ENCODE assay signal across 26 mouse cellular contexts in the genomic region with DNA sequence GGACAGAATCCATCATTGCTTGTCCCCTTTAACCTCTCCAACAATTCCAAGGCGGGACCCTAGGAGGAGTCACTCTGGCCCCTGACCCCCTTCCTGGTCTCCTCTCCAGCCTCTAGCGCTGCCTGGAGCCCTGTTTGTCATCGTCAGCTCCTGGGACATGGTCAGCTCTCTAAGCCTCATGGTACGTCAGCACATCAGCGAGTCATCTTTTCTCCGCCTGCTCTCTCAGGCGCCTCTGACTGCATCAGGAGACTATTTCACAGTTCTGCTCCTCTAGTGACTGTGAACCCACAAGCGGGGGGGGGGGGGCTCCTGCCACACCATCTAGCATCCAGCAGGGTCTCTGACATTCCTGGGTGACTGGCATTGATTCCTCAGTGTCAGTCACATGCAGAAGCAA. TPM values are rescaled to one million over a fixed set of nuclear protein-coding genes. Genes with fewer than 3 reads are reported as not detected.
A peak's percentile ranks its signal among the peaks of the same experiment; 100 is the strongest.
DNase-seq lines count a peak whose midpoint lies in the region; ATAC-seq and TF ChIP-seq lines count a peak whose summit lies in the region.
"Had no signal": no experiment of that assay in that cellular context is flagged by ENCODE, and none has a peak within 500 bp of the region (broad histone marks: within the 10 kb centered on the region; RNA-seq: fewer than 3 reads in every experiment).

No protein-coding gene starts in this region.

- no peak overlapping the region for H3K27ac ChIP-seq in heart, embryonic 12.5 days (ENCODE audit: poor library complexity, severe bottlenecking)
- no peak overlapping the region; the same call in 1 of the 2 replicates for H3K27ac ChIP-seq in heart, adult 2 months
- peak overlapping the region; percentile 53; the same call in 1 of the 2 replicates for H3K27ac ChIP-seq in left cerebral cortex, adult 2 months
- no peak overlapping the region for H3K27ac ChIP-seq in limb, embryonic 11.5 days (replicated peaks; ENCODE audit: low read depth, low read length)
- H3K27ac ChIP-seq: embryonic facial prominence, embryonic 12.5 days; forebrain, embryonic 12.5 days; liver, embryonic 13.5 days; midbrain, embryonic 13.5 days had no signal

- peaks cover 46% of the 10 kb centered on the region for H3K36me3 ChIP-seq in heart, embryonic 12.5 days
- peaks cover 13% of the 10 kb centered on the region for H3K36me3 ChIP-seq in heart, adult 2 months (ENCODE audit: control insufficient read depth, insufficient read depth, low read length)
- no peaks in the 10 kb centered on the region for H3K36me3 ChIP-seq in limb, embryonic 11.5 days (ENCODE audit: control insufficient read depth, insufficient read depth, low read length)
- H3K36me3 ChIP-seq: embryonic facial prominence, embryonic 12.5 days; forebrain, embryonic 12.5 days; liver, embryonic 13.5 days; midbrain, embryonic 13.5 days had no signal

- no peak for TF ChIP-seq CTCF in heart, adult 2 months (IDR thresholded peaks at IDR 0.05)
- no peak for TF ChIP-seq CTCF in left cerebral cortex, adult 2 months (IDR thresholded peaks at IDR 0.05)

- peaks cover 46% of the 10 kb centered on the region for H3K4me1 ChIP-seq in heart, embryonic 12.5 days (replicated peaks)
- H3K4me1 ChIP-seq in heart, adult 2 months (ENCODE audit: control insufficient read depth, insufficient read depth, low read length) = peaks cover 15% of the 10 kb centered on the region
- H3K4me1 ChIP-seq in limb, embryonic 11.5 days (ENCODE audit: control insufficient read depth, insufficient read depth, low read length) = peaks cover 12% of the 10 kb centered on the region

- no peak for DNase-seq in heart, adult 2 months
- no peak for DNase-seq in left cerebral cortex, adult 2 months (ENCODE audit: extremely low spot score in 1 of 2, low spot score in 2 of 2)
- no peak for DNase-seq in left cerebral cortex, postnatal 36 days (ENCODE audit: low spot score in 2 of 2)
- no peak for DNase-seq in limb, embryonic 11.5 days (ENCODE audit: low spot score)
- no peak for DNase-seq in c-Kit-positive CD71-positive TER-119-positive erythroid progenitor cells, embryonic 14.5 days (ENCODE audit: low spot score)
- no peak for DNase-seq in urinary bladder, postnatal 4 days (ENCODE audit: low spot score in 2 of 2)
- DNase-seq: adrenal gland, postnatal 36 days; B cell, adult 2 months; cerebellum, adult 11 months; cerebellum, postnatal 10 days; heart, postnatal 36 days; kidney, adult 11 months; kidney, postnatal 36 days; layer of hippocampus, adult 9-11 months; liver, embryonic 13.5 days; lung, adult 2 months; lung, postnatal 14 days; right cerebral cortex, postnatal 25 days had no signal

- ATAC-seq in heart, embryonic 12.5 days (ENCODE audit: insufficient number of reproducible peaks, low FRiP score) = no peak
- no peak for ATAC-seq in limb, embryonic 11.5 days (ENCODE audit: insufficient number of reproducible peaks, low FRiP score, low TSS enrichment, low read depth)
- ATAC-seq: midbrain, embryonic 13.5 days had no signal

- no peaks in the 10 kb centered on the region for H3K79me2 ChIP-seq in heart, adult 2 months (replicated peaks; ENCODE audit: control insufficient read depth, insufficient read depth, low read length)

- 32% methylated on average over 8 of the region's 8 CpGs for WGBS in heart, embryonic 12.5 days
- WGBS in heart, adult 2 months = 69% methylated on average over 8 of the region's 8 CpGs
- WGBS in limb, embryonic 11.5 days = 53% methylated on average over 8 of the region's 8 CpGs

- peaks cover 7% of the 10 kb centered on the region; the same call in 1 of the 2 replicates for H3K27me3 ChIP-seq in heart, embryonic 12.5 days (replicated peaks)
- H3K27me3 ChIP-seq in heart, adult 2 months (ENCODE audit: control insufficient read depth, insufficient read depth, low read length) = no peaks in the 10 kb centered on the region
- H3K27me3 ChIP-seq in limb, embryonic 11.5 days (ENCODE audit: control insufficient read depth, insufficient read depth, low read length) = no peaks in the 10 kb centered on the region
- H3K27me3 ChIP-seq: CH12.LX; embryonic facial prominence, embryonic 12.5 days; heart, embryonic 15.5 days; kidney, embryonic 15.5 days had no signal

- H3K9me3 ChIP-seq in heart, embryonic 12.5 days (replicated peaks) = no peaks in the 10 kb centered on the region
- H3K9me3 ChIP-seq in limb, embryonic 11.5 days (ENCODE audit: control insufficient read depth, low read length) = no peaks in the 10 kb centered on the region
- H3K9me3 ChIP-seq: embryonic facial prominence, embryonic 12.5 days; forebrain, embryonic 12.5 days; heart, embryonic 15.5 days; kidney, embryonic 15.5 days; liver, embryonic 13.5 days; midbrain, embryonic 13.5 days had no signal

- H3K9ac ChIP-seq in heart, embryonic 12.5 days = 0 out of 2 replicates have a peak overlapping the region, but pooled peaks have one; percentile 29
- H3K9ac ChIP-seq in heart, adult 2 months (ENCODE audit: low read depth, low read length) = no peak overlapping the region
- peak overlapping the region; percentile 32; the same call in 1 of the 2 replicates for H3K9ac ChIP-seq in limb, embryonic 11.5 days (ENCODE audit: low read length)
- H3K9ac ChIP-seq: embryonic facial prominence, embryonic 12.5 days; forebrain, embryonic 12.5 days; heart, embryonic 15.5 days; liver, embryonic 13.5 days; midbrain, embryonic 13.5 days had no signal

- no peak for TF ChIP-seq EP300 in heart, adult 2 months (IDR thresholded peaks at IDR 0.05; ENCODE audit: insufficient read depth, low read depth, low read length)

- no peak for TF ChIP-seq POLR2A in heart, adult 2 months (IDR thresholded peaks at IDR 0.05; ENCODE audit: insufficient read depth, low read depth, low read length)

- intact Hi-C loops in heart, adult 2 months (cut with DNase I) = no loop called here
- intact Hi-C loops in left cerebral cortex, adult 2 months (cut with DNase I) = no loop called here
- intact Hi-C loops in left cerebral cortex, postnatal 36 days (cut with DNase I) = no loop called here

- H3K4me2 ChIP-seq in heart, embryonic 12.5 days = no peak overlapping the region
- H3K4me2 ChIP-seq in limb, embryonic 11.5 days (ENCODE audit: low read depth, severe bottlenecking) = no peak overlapping the region
- H3K4me2 ChIP-seq: embryonic facial prominence, embryonic 12.5 days; forebrain, embryonic 12.5 days; heart, embryonic 15.5 days; kidney, embryonic 15.5 days; liver, embryonic 13.5 days; midbrain, embryonic 13.5 days had no signal

- H3K4me3 ChIP-seq in heart, embryonic 12.5 days = no peak overlapping the region
- no peak overlapping the region for H3K4me3 ChIP-seq in heart, adult 2 months
- no peak overlapping the region for H3K4me3 ChIP-seq in left cerebral cortex, adult 2 months
- H3K4me3 ChIP-seq in limb, embryonic 11.5 days (ENCODE audit: low read depth, low read length) = no peak overlapping the region
- H3K4me3 ChIP-seq: embryonic facial prominence, embryonic 12.5 days; erythroblast, embryonic 14.5 days; forebrain, embryonic 12.5 days; heart, embryonic 15.5 days; kidney, embryonic 15.5 days; liver, embryonic 13.5 days; midbrain, embryonic 13.5 days had no signal

RNA-seq across cellular contexts. Expression of a gene that starts 12.4 kb away (rescaled TPM):
- 22.0 and 22.9 TPM in 2 replicates for polyA plus RNA-seq in heart, embryonic 12.5 days (2016; fragmentation: Nextera tagmentation; extraction: Ambion mirVana)
- total RNA-seq in heart, adult 2 months (2021) = 10 to 100 TPM; 21.5 to 27.9 TPM
- polyA plus RNA-seq in heart, adult 2 months (2012; rRNA removed) = 44.4 and 57.0 TPM in 2 replicates
- total RNA-seq in left cerebral cortex, adult 2 months (2021) = 10 to 100 TPM; 46.5 to 50.4 TPM
- total RNA-seq in left cerebral cortex, postnatal 36 days (2021) = 10 to 100 TPM; 35.7 to 52.9 TPM
- 3.4 and 3.9 TPM in 2 replicates for polyA plus RNA-seq in limb, embryonic 11.5 days (2014; fragmentation: Nextera tagmentation; extraction: Ambion mirVana)
- polyA plus RNA-seq: erythroblast, embryonic 14.5 days had no signal

RNA-seq across cellular contexts. Expression of a gene that starts 23.0 kb away (rescaled TPM):
- polyA plus RNA-seq in heart, embryonic 12.5 days (2016; fragmentation: Nextera tagmentation; extraction: Ambion mirVana) = 52.9 and 55.0 TPM in 2 replicates
- total RNA-seq in heart, adult 2 months (2021) = 10 to 100 TPM; 72.7 to 73.0 TPM
- 82.8 and 85.3 TPM in 2 replicates for polyA plus RNA-seq in heart, adult 2 months (2012; rRNA removed)
- total RNA-seq in left cerebral cortex, adult 2 months (2021) = 100 to 1,000 TPM; 157 to 161 TPM
- 100 to 1,000 TPM; 165 to 196 TPM for total RNA-seq in left cerebral cortex, postnatal 36 days (2021)
- polyA plus RNA-seq in limb, embryonic 11.5 days (2014; fragmentation: Nextera tagmentation; extraction: Ambion mirVana) = 20.0 and 24.8 TPM in 2 replicates

RNA-seq across cellular contexts. Expression of a gene that starts 24.2 kb away (rescaled TPM):
- 0.14 and 0.15 TPM in 2 replicates for polyA plus RNA-seq in heart, embryonic 12.5 days (2016; fragmentation: Nextera tagmentation; extraction: Ambion mirVana)
- total RNA-seq in heart, adult 2 months (2021) = 1 to 10 TPM; 1.1 to 1.2 TPM
- polyA plus RNA-seq in heart, adult 2 months (2012; rRNA removed) = 2.4 TPM in 2 replicates
- 1 to 10 TPM; 2.8 to 4.7 TPM for total RNA-seq in left cerebral cortex, adult 2 months (2021)
- total RNA-seq in left cerebral cortex, postnatal 36 days (2021) = 1 to 10 TPM; 2.8 to 2.9 TPM
- polyA plus RNA-seq in limb, embryonic 11.5 days (2014; fragmentation: Nextera tagmentation; extraction: Ambion mirVana) = 0.25 TPM in 1 of 2 replicates, not detected in the other
- polyA plus RNA-seq: erythroblast, embryonic 14.5 days; liver, embryonic 13.5 days had no signal

RNA-seq across cellular contexts. Expression of a gene that starts 49.7 kb away (rescaled TPM):
- 21.5 and 23.7 TPM in 2 replicates for polyA plus RNA-seq in heart, embryonic 12.5 days (2016; fragmentation: Nextera tagmentation; extraction: Ambion mirVana)
- 10 to 100 TPM; 12.7 to 14.2 TPM for total RNA-seq in heart, adult 2 months (2021)
- 4.4 and 7.4 TPM in 2 replicates for polyA plus RNA-seq in heart, adult 2 months (2012; rRNA removed)
- total RNA-seq in left cerebral cortex, adult 2 months (2021) = 10 to 100 TPM; 26.6 to 28.4 TPM
- total RNA-seq in left cerebral cortex, postnatal 36 days (2021) = 10 to 100 TPM; 27.1 to 28.2 TPM
- 49.5 and 50.0 TPM in 2 replicates for polyA plus RNA-seq in limb, embryonic 11.5 days (2014; fragmentation: Nextera tagmentation; extraction: Ambion mirVana)
